In the genomic region with DNA sequence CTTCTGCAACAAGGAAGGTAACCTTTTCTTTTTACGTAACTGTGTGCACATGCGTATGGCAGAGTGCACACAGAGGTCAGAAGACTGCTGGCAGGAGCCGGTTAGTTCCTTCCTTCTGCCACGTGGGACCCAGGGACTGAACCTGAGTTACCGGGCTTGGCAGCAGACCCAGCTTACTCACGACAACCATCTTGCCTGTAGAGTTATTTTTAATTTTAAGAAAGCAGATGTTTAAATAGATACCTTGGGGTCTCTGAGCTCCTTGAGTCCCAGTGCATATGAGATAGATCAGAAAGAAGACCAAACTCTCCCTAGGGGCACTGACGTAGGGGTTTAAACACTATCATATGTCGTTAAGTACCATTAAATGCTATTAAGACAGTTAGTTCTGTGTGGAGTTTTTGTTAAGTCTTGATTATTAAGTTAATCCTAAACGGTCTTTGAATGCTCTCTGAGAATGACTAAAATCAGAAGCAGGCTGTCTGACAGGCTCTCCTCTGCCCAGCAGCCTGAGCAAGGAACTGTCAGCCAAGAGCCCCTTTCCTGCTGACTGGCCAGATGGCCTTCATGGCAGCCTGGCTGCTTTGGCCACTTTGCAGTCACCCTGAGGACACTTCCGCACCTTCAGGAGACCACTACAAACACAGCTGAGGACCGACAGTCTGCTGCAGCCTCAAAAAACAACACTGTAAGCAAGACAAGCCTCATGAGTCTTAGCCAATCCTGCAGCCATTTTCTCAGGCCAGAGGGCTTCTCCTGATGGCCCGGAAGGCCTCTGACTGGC, we compare ENCODE assay signal across 17 mouse cellular contexts.
DNase-seq lines count a peak whose midpoint lies in the region; ATAC-seq and TF ChIP-seq lines count a peak whose summit lies in the region.
"Had no signal": no experiment of that assay in that cellular context is flagged by ENCODE, and none has a peak within 500 bp of the region (broad histone marks: within the 10 kb centered on the region; RNA-seq: fewer than 3 reads in every experiment).

No protein-coding gene starts in this region.

- WGBS in hindbrain, embryonic 16.5 days, result 63% methylated on average over 12 of the region's 12 CpGs
- WGBS in hindbrain, embryonic 11.5 days, result 78% methylated on average over 12 of the region's 12 CpGs
- WGBS in embryonic facial prominence, embryonic 13.5 days, result 25% methylated on average over 12 of the region's 12 CpGs
- WGBS in lung, adult 2 months, result 76% methylated on average over 12 of the region's 12 CpGs

- DNase-seq in hindbrain, embryonic 11.5 days (ENCODE audit: low spot score), result no peak
- DNase-seq in adipocyte (ENCODE audit: low spot score), result peak; percentile 49
- peak; percentile 95 for DNase-seq in cerebellum, adult 9-10 months
- DNase-seq in lung, adult 2 months, result no peak
- no peak for DNase-seq in embryo, embryonic 10.5 days (ENCODE audit: low spot score)
- DNase-seq: adrenal gland, postnatal 25 days; heart, adult 18-20 months; lung, postnatal 10 days; thymus, postnatal 14 days had no signal

- H3K4me1 ChIP-seq in hindbrain, embryonic 16.5 days (ENCODE audit: control insufficient read depth, insufficient read depth, low read depth, low read length), result peaks cover 10% of the 10 kb centered on the region; the same call in 1 of the 2 replicates
- H3K4me1 ChIP-seq in hindbrain, embryonic 11.5 days (replicated peaks; ENCODE audit: control insufficient read depth, insufficient read depth, low read length), result no peaks in the 10 kb centered on the region
- peaks cover 19% of the 10 kb centered on the region for H3K4me1 ChIP-seq in embryonic facial prominence, embryonic 13.5 days
- no peaks in the 10 kb centered on the region for H3K4me1 ChIP-seq in lung, adult 2 months (ENCODE audit: control insufficient read depth, insufficient read depth, low read length)

- TF ChIP-seq POLR2A in lung, adult 2 months (IDR thresholded peaks at IDR 0.05; ENCODE audit: borderline replicate concordance, extremely low read depth, low read depth, low read length), result no peak

- H3K9me3 ChIP-seq in hindbrain, embryonic 16.5 days (ENCODE audit: control insufficient read depth, low read length), result no peaks in the 10 kb centered on the region
- no peaks in the 10 kb centered on the region for H3K9me3 ChIP-seq in hindbrain, embryonic 11.5 days (ENCODE audit: control insufficient read depth, low read length)
- H3K9me3 ChIP-seq in embryonic facial prominence, embryonic 13.5 days, result no peaks in the 10 kb centered on the region
- H3K9me3 ChIP-seq: forebrain, embryonic 13.5 days; limb, embryonic 12.5 days; megakaryocyte, embryonic 14.5 days had no signal

- no peak overlapping the region for H3K9ac ChIP-seq in hindbrain, embryonic 16.5 days (ENCODE audit: low read depth, low read length)
- H3K9ac ChIP-seq in hindbrain, embryonic 11.5 days (ENCODE audit: low read depth, low read length), result no peak overlapping the region
- H3K9ac ChIP-seq in embryonic facial prominence, embryonic 13.5 days, result no peak overlapping the region; the same call in 1 of the 2 replicates
- H3K9ac ChIP-seq: forebrain, embryonic 13.5 days; hindbrain, embryonic 14.5 days; limb, embryonic 12.5 days; liver, embryonic 14.5 days had no signal

- H3K27me3 ChIP-seq in hindbrain, embryonic 16.5 days (replicated peaks; ENCODE audit: control insufficient read depth, insufficient read depth, low read length), result no peaks in the 10 kb centered on the region
- H3K27me3 ChIP-seq in hindbrain, embryonic 11.5 days (ENCODE audit: control insufficient read depth, insufficient read depth, low read length), result no peaks in the 10 kb centered on the region
- no peaks in the 10 kb centered on the region for H3K27me3 ChIP-seq in embryonic facial prominence, embryonic 13.5 days
- H3K27me3 ChIP-seq: forebrain, embryonic 13.5 days; limb, embryonic 12.5 days had no signal

- ATAC-seq in hindbrain, embryonic 16.5 days, result peak; percentile 58
- no peak for ATAC-seq in hindbrain, embryonic 11.5 days (ENCODE audit: low FRiP score)
- ATAC-seq in embryonic facial prominence, embryonic 13.5 days (ENCODE audit: insufficient number of reproducible peaks, insufficient read depth, low FRiP score, low TSS enrichment, low read depth), result no peak
- ATAC-seq: forebrain, embryonic 13.5 days had no signal

- H3K36me3 ChIP-seq in hindbrain, embryonic 16.5 days (ENCODE audit: control insufficient read depth, insufficient read depth, low read length), result peaks cover 4% of the 10 kb centered on the region; the same call in 1 of the 2 replicates
- H3K36me3 ChIP-seq in hindbrain, embryonic 11.5 days (ENCODE audit: control insufficient read depth, insufficient read depth, low read length), result no peaks in the 10 kb centered on the region
- H3K36me3 ChIP-seq in embryonic facial prominence, embryonic 13.5 days, result peaks cover 25% of the 10 kb centered on the region

- no peak overlapping the region for H3K4me3 ChIP-seq in hindbrain, embryonic 16.5 days (ENCODE audit: low read length)
- no peak overlapping the region for H3K4me3 ChIP-seq in hindbrain, embryonic 11.5 days (ENCODE audit: low read depth, low read length)
- H3K4me3 ChIP-seq in embryonic facial prominence, embryonic 13.5 days, result no peak overlapping the region
- no peak overlapping the region for H3K4me3 ChIP-seq in lung, adult 2 months (replicated peaks; ENCODE audit: extremely low read depth, low read depth, low read length)
- H3K4me3 ChIP-seq: forebrain, embryonic 13.5 days; limb, embryonic 12.5 days; megakaryocyte, embryonic 14.5 days had no signal

- TF ChIP-seq CTCF in lung, adult 2 months (IDR thresholded peaks at IDR 0.05; ENCODE audit: insufficient read depth, low read length), result no peak

- no peak overlapping the region; the same call in 1 of the 2 replicates for H3K27ac ChIP-seq in hindbrain, embryonic 16.5 days (ENCODE audit: low read depth, low read length)
- H3K27ac ChIP-seq in hindbrain, embryonic 11.5 days (ENCODE audit: low read depth, low read length), result no peak overlapping the region
- H3K27ac ChIP-seq in embryonic facial prominence, embryonic 13.5 days, result peak overlapping the region; percentile 58
- H3K27ac ChIP-seq: forebrain, embryonic 13.5 days; hindbrain, embryonic 14.5 days; limb, embryonic 12.5 days; liver, embryonic 14.5 days; stomach, postnatal 0 days had no signal

- H3K4me2 ChIP-seq in hindbrain, embryonic 16.5 days (ENCODE audit: low read length), result no peak overlapping the region
- no peak overlapping the region for H3K4me2 ChIP-seq in hindbrain, embryonic 11.5 days (replicated peaks; ENCODE audit: low read depth, low read length)
- no peak overlapping the region for H3K4me2 ChIP-seq in embryonic facial prominence, embryonic 13.5 days
- H3K4me2 ChIP-seq: forebrain, embryonic 13.5 days; hindbrain, embryonic 14.5 days; limb, embryonic 12.5 days had no signal

Comparison
In these comparisons a context has a peak if more than half of its experiments do, and no peak if none do; other contexts are left out.
1. DNase-seq: peak in adipocyte (single experiment) and cerebellum, adult 9-10 months (single experiment); none in hindbrain, embryonic 11.5 days (single experiment), lung, adult 2 months (single experiment) and embryo, embryonic 10.5 days (single experiment).